In the genomic region with DNA sequence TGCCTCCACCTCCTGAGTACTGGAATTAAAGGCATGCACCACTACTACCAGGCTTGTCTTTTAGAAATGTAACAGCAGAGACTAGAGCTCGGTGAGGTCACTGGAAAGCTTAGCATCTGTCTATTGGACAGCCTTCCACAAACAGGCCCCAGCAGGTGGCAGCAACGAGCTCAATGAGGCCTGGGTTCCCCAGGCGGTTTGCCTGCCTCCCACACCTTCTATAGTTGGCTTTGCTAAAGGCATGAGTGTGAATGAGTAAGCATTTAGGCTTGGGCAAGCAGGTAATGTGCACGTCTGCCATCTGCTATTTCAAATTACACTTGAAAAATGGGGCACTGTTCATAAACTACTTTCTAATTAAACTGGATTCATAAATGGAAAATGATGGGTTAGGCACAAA, we compare ENCODE assay signal across 7 mouse cellular contexts. TPM values are rescaled to one million over a fixed set of nuclear protein-coding genes. Genes with fewer than 3 reads are reported as not detected.
A peak's percentile ranks its signal among the peaks of the same experiment; 100 is the strongest.
DNase-seq lines count a peak whose midpoint lies in the region; ATAC-seq and TF ChIP-seq lines count a peak whose summit lies in the region.

No protein-coding gene starts in this region.

- WGBS in intestine, embryonic 16.5 days = 26% methylated on average over 4 of the region's 4 CpGs
- 26% methylated on average over 4 of the region's 4 CpGs for WGBS in midbrain, embryonic 12.5 days
- 16% methylated on average over 4 of the region's 4 CpGs for WGBS in small intestine, adult 2 months

- no peak for TF ChIP-seq POLR2A in small intestine, adult 2 months (IDR thresholded peaks at IDR 0.05; ENCODE audit: low read depth, low read length)

- H3K9ac ChIP-seq in intestine, embryonic 16.5 days (ENCODE audit: low read depth, low read length) = no peak overlapping the region
- no peak overlapping the region for H3K9ac ChIP-seq in midbrain, embryonic 12.5 days (replicated peaks)

- H3K4me1 ChIP-seq in intestine, embryonic 16.5 days (ENCODE audit: control insufficient read depth, insufficient read depth, low read length) = no peaks in the 10 kb centered on the region
- peaks cover 21% of the 10 kb centered on the region for H3K4me1 ChIP-seq in midbrain, embryonic 12.5 days
- H3K4me1 ChIP-seq in small intestine, adult 2 months (ENCODE audit: control insufficient read depth, insufficient read depth, insufficient read length, low read length) = no peaks in the 10 kb centered on the region

- no peaks in the 10 kb centered on the region for H3K27me3 ChIP-seq in intestine, embryonic 16.5 days (replicated peaks; ENCODE audit: control insufficient read depth, insufficient read depth, low read length)
- no peaks in the 10 kb centered on the region for H3K27me3 ChIP-seq in midbrain, embryonic 12.5 days
- no peaks in the 10 kb centered on the region for H3K27me3 ChIP-seq in small intestine, adult 2 months (ENCODE audit: control insufficient read depth, insufficient read depth, low read length)

- TF ChIP-seq CTCF in small intestine, adult 2 months (IDR thresholded peaks at IDR 0.05; ENCODE audit: extremely low read depth, insufficient read length, insufficient replicate concordance, low read depth, low read length) = peak; percentile 79

- H3K36me3 ChIP-seq in intestine, embryonic 16.5 days (ENCODE audit: control insufficient read depth, insufficient read depth, low read length) = peaks cover 3% of the 10 kb centered on the region; the same call in 1 of the 2 replicates
- H3K36me3 ChIP-seq in midbrain, embryonic 12.5 days = peaks cover 21% of the 10 kb centered on the region
- peaks cover 13% of the 10 kb centered on the region for H3K36me3 ChIP-seq in small intestine, adult 2 months (ENCODE audit: control insufficient read depth, insufficient read depth, low read length)

- peak; percentile 40; the same call in 1 of the 2 replicates for ATAC-seq in intestine, embryonic 16.5 days
- ATAC-seq in midbrain, embryonic 12.5 days (ENCODE audit: low FRiP score, low read depth) = peak; percentile 42

- H3K4me2 ChIP-seq in intestine, embryonic 16.5 days (ENCODE audit: low read depth, low read length) = no peak overlapping the region
- no peak overlapping the region for H3K4me2 ChIP-seq in midbrain, embryonic 12.5 days (replicated peaks)

- no peak overlapping the region for H3K27ac ChIP-seq in intestine, embryonic 16.5 days (ENCODE audit: low read length)
- H3K27ac ChIP-seq in midbrain, embryonic 12.5 days (replicated peaks) = no peak overlapping the region
- H3K27ac ChIP-seq in small intestine, adult 2 months (ENCODE audit: insufficient read depth, low read depth, low read length) = no peak overlapping the region

- no peaks in the 10 kb centered on the region for H3K9me3 ChIP-seq in intestine, embryonic 16.5 days (ENCODE audit: control insufficient read depth, low read length)
- no peaks in the 10 kb centered on the region for H3K9me3 ChIP-seq in midbrain, embryonic 12.5 days

- intact Hi-C loops in left cerebral cortex, postnatal 14 days (cut with DNase I) = loop anchor here (2.0 kb wide), 2 partner anchors 63 to 177 kb away; no protein-coding TSS in a partner anchor

- peak; percentile 76 for DNase-seq in ZHBTc4 (ENCODE audit: low read depth, low spot score)
- DNase-seq in cerebellum, postnatal 36 days = peak; percentile 83 to 85
- peak; percentile 55 to 58 for DNase-seq in gastrocnemius, adult 8-10 months (ENCODE audit: low spot score in 2 of 2)
- DNase-seq in left cerebral cortex, postnatal 14 days (ENCODE audit: low spot score in 2 of 2) = peak; percentile 89 to 91

- H3K4me3 ChIP-seq in intestine, embryonic 16.5 days (ENCODE audit: low read length) = no peak overlapping the region
- H3K4me3 ChIP-seq in midbrain, embryonic 12.5 days = no peak overlapping the region
- no peak overlapping the region for H3K4me3 ChIP-seq in small intestine, adult 2 months (ENCODE audit: low read depth, low read length)

RNA-seq across cellular contexts. Expression of a gene that starts 54.7 kb away (rescaled TPM):
- total RNA-seq in gastrocnemius, adult 8-10 months (2022) = 1,000 to 10,000 TPM; 3,387 to 4,149 (median 3,897) TPM
- polyA plus RNA-seq in intestine, embryonic 16.5 days (2015; fragmentation: Nextera tagmentation; extraction: Ambion mirVana) = 829 and 857 TPM in 2 replicates
- 1,000 to 10,000 TPM; 1,045 to 1,071 TPM for total RNA-seq in left cerebral cortex, postnatal 14 days (2021)
- polyA plus RNA-seq in midbrain, embryonic 12.5 days (2016; fragmentation: Nextera tagmentation; extraction: Ambion mirVana) = 921 and 956 TPM in 2 replicates
- polyA plus RNA-seq in small intestine, adult 2 months (2012; rRNA removed) = 1,560 and 1,973 TPM in 2 replicates

RNA-seq across cellular contexts. Expression of a gene that starts 55.2 kb away (rescaled TPM):
- not detected for total RNA-seq in gastrocnemius, adult 8-10 months (2022)
- 0.42 and 0.44 TPM in 2 replicates for polyA plus RNA-seq in intestine, embryonic 16.5 days (2015; fragmentation: Nextera tagmentation; extraction: Ambion mirVana)
- total RNA-seq in left cerebral cortex, postnatal 14 days (2021) = 10 to 100 TPM in 1 of 2 experiments, 1 to 10 TPM in 1; 10.0 to 14.7 TPM
- 2.2 and 2.8 TPM in 2 replicates for polyA plus RNA-seq in midbrain, embryonic 12.5 days (2016; fragmentation: Nextera tagmentation; extraction: Ambion mirVana)
- polyA plus RNA-seq in small intestine, adult 2 months (2012; rRNA removed) = not detected in 2 replicates
